Mouse (Mus musculus): ENCODE results near the gene Tmem126a. TPM values are rescaled to one million over a fixed set of nuclear protein-coding genes. Genes with fewer than 3 reads are reported as not detected.

The Tmem126a gene
- polyA plus RNA-seq, 1 experiment from 2014 or later, result 117 TPM

DNA sequence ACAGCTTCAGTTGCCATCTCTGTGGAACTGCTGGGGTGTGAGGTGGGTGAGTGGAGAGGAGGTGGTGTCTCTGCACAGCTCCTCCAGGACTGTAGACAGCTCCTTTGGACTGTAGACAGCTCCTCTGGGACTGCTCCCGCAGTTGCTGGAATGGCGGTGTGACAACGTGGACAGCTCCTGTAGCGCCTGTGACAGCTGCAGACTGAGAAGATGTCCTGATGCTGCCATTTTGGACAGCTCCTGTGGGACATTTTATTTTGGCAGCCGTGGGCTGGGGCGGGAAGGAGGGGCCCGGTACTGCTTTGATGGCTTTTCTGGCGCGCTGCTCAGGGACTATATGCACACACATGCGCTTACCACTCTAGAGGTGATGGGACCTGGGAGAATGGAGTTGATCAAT is 3.3 kb upstream of the Tmem126a start:
- 56% methylated on average over 10 of the region's 10 CpGs for WGBS
- no peak overlapping the region for H3K4me3 ChIP-seq (ENCODE audit: low read depth, low read length)
- no peaks in the 10 kb centered on the region for H3K9me3 ChIP-seq (replicated peaks; ENCODE audit: control insufficient read depth, low read length)
- H3K36me3 ChIP-seq (replicated peaks; ENCODE audit: control insufficient read depth, insufficient read depth, low read depth, low read length), result no peaks in the 10 kb centered on the region
- no peak overlapping the region for H3K27ac ChIP-seq (replicated peaks; ENCODE audit: low read depth, low read length)
- no peaks in the 10 kb centered on the region for H3K27me3 ChIP-seq (ENCODE audit: control insufficient read depth, insufficient read depth, low read length)
- H3K4me1 ChIP-seq (ENCODE audit: control insufficient read depth, insufficient read depth, low read length), result no peaks in the 10 kb centered on the region; the same call in 1 of the 2 replicates
- H3K9ac ChIP-seq (replicated peaks; ENCODE audit: low read length), result no peak overlapping the region
- DNase-seq (ENCODE audit: low spot score) (no peak), ATAC-seq (replicated peaks; ENCODE audit: insufficient number of reproducible peaks, low FRiP score, low TSS enrichment, low read depth) (no peak)
- H3K4me2 ChIP-seq (ENCODE audit: low read depth, low read length), result no peak overlapping the region

DNA sequence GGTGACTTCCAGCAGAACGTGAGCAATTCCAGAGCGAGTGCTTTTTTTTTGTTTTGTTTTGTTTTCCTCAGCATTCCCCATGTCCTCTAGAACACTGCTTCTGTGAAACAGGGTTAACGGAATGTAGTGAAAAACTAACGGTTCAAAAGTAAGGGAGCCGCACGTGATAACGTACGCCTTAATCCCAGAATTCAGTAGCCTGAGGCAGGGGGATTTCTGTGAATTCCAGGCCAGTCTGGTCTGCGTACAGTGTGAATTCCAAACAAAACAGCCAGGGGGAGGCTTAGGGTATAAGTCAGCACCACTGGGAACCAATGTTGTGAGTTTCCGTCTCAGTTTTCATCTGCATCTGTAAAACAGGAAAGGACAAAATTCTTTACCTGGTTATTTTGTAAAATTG is 488 bp upstream of the Tmem126a start:
- no peaks in the 10 kb centered on the region; the same call in 1 of the 2 replicates for H3K4me1 ChIP-seq (ENCODE audit: control insufficient read depth, insufficient read depth, low read length)
- no peaks in the 10 kb centered on the region for H3K27me3 ChIP-seq (ENCODE audit: control insufficient read depth, insufficient read depth, low read length)
- ATAC-seq (replicated peaks; ENCODE audit: insufficient number of reproducible peaks, low FRiP score, low TSS enrichment, low read depth) (peak; percentile 71), DNase-seq (ENCODE audit: low spot score) (peak; percentile 65)
- H3K9ac ChIP-seq (replicated peaks; ENCODE audit: low read length), result peak overlapping the region; percentile 76
- peaks cover 2% of the 10 kb centered on the region for H3K36me3 ChIP-seq (replicated peaks; ENCODE audit: control insufficient read depth, insufficient read depth, low read depth, low read length)
- H3K27ac ChIP-seq (replicated peaks; ENCODE audit: low read depth, low read length), result peak overlapping the region; percentile 79
- H3K4me2 ChIP-seq (ENCODE audit: low read depth, low read length), result peak overlapping the region; percentile 61
- peak overlapping the region; percentile 68 for H3K4me3 ChIP-seq (ENCODE audit: low read depth, low read length)
- WGBS, result 17% methylated on average over 10 of the region's 10 CpGs
- no peaks in the 10 kb centered on the region for H3K9me3 ChIP-seq (replicated peaks; ENCODE audit: control insufficient read depth, low read length)

DNA sequence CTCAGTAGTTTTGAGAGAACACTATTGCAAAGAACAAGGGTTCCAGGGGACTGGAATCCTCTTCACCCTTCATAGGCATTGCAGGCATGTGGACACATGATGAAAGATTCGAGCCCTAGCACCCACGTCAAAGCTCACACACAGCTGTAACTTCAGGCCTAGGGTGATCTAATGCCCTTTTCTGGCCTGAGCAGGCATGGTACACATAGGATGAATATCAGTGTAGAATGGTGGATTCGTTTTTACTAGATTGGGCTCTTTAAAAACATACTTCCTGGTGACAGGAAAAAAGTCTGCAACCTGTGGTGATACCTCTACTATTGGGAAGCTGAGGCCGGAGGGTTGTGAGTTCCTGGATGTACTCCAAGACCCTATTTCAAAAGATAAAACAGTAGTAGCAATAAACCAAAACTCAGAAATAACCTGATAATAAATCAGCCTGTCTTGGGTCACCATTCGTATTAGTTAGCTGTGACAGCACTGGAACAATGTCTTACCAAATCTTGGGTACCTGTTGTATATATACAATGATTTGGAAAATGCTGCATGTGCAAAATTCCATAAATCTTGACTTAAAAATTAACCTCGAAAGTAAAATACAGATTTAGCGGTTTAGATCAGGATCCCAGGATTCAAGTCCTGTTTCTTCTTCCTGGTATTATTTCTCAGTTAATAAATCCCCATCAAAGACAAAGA is 732 bp downstream of the Tmem126a start:
- no peaks in the 10 kb centered on the region for H3K9me3 ChIP-seq (replicated peaks; ENCODE audit: control insufficient read depth, low read length)
- peak overlapping the region; percentile 76; the same call in 1 of the 2 replicates for H3K9ac ChIP-seq (replicated peaks; ENCODE audit: low read length)
- H3K4me3 ChIP-seq (ENCODE audit: low read depth, low read length), result peak overlapping the region; percentile 68
- DNase-seq (ENCODE audit: low spot score) (no peak), ATAC-seq (replicated peaks; ENCODE audit: insufficient number of reproducible peaks, low FRiP score, low TSS enrichment, low read depth) (no peak)
- no peak overlapping the region for H3K27ac ChIP-seq (replicated peaks; ENCODE audit: low read depth, low read length)
- no peaks in the 10 kb centered on the region for H3K27me3 ChIP-seq (ENCODE audit: control insufficient read depth, insufficient read depth, low read length)
- peak overlapping the region; percentile 61 for H3K4me2 ChIP-seq (ENCODE audit: low read depth, low read length)
- no peaks in the 10 kb centered on the region; the same call in 1 of the 2 replicates for H3K4me1 ChIP-seq (ENCODE audit: control insufficient read depth, insufficient read depth, low read length)
- peaks cover 2% of the 10 kb centered on the region for H3K36me3 ChIP-seq (replicated peaks; ENCODE audit: control insufficient read depth, insufficient read depth, low read depth, low read length)
- 37% methylated on average over 7 of the region's 7 CpGs for WGBS

DNA sequence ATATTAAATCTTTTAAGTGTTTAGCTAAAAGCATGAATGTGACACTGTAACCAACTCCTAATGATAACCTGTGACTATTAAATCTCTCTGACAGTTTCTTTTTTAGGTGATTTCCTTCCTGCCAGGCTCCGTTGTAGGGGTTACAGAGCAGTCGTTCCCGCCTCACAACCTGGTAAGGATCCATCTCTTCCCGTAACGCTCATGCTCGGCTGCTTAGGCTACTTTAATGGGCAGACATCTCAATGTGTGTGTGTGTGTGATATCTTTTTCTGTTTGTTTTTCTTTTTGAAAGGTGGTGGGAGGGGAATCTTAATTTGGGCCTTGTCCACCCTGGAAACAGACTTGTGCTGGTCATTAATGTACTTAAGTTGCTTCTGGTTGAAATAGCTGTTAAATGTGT is 12.8 kb downstream of the Tmem126a start:
- no peaks in the 10 kb centered on the region for H3K27me3 ChIP-seq (ENCODE audit: control insufficient read depth, insufficient read depth, low read length)
- ATAC-seq (replicated peaks; ENCODE audit: insufficient number of reproducible peaks, low FRiP score, low TSS enrichment, low read depth) (no peak), DNase-seq (ENCODE audit: low spot score) (peak; percentile 7)
- no peak overlapping the region; the same call in 1 of the 2 replicates for H3K27ac ChIP-seq (replicated peaks; ENCODE audit: low read depth, low read length)
- peak overlapping the region; percentile 99 for H3K9ac ChIP-seq (replicated peaks; ENCODE audit: low read length)
- no peaks in the 10 kb centered on the region for H3K4me1 ChIP-seq (ENCODE audit: control insufficient read depth, insufficient read depth, low read length)
- under 1% methylated on average over 6 of the region's 6 CpGs for WGBS
- H3K4me3 ChIP-seq (ENCODE audit: low read depth, low read length), result peak overlapping the region; percentile 97
- no peaks in the 10 kb centered on the region for H3K36me3 ChIP-seq (replicated peaks; ENCODE audit: control insufficient read depth, insufficient read depth, low read depth, low read length)
- no peaks in the 10 kb centered on the region for H3K9me3 ChIP-seq (replicated peaks; ENCODE audit: control insufficient read depth, low read length)
- peak overlapping the region; percentile 61 for H3K4me2 ChIP-seq (ENCODE audit: low read depth, low read length)

DNA sequence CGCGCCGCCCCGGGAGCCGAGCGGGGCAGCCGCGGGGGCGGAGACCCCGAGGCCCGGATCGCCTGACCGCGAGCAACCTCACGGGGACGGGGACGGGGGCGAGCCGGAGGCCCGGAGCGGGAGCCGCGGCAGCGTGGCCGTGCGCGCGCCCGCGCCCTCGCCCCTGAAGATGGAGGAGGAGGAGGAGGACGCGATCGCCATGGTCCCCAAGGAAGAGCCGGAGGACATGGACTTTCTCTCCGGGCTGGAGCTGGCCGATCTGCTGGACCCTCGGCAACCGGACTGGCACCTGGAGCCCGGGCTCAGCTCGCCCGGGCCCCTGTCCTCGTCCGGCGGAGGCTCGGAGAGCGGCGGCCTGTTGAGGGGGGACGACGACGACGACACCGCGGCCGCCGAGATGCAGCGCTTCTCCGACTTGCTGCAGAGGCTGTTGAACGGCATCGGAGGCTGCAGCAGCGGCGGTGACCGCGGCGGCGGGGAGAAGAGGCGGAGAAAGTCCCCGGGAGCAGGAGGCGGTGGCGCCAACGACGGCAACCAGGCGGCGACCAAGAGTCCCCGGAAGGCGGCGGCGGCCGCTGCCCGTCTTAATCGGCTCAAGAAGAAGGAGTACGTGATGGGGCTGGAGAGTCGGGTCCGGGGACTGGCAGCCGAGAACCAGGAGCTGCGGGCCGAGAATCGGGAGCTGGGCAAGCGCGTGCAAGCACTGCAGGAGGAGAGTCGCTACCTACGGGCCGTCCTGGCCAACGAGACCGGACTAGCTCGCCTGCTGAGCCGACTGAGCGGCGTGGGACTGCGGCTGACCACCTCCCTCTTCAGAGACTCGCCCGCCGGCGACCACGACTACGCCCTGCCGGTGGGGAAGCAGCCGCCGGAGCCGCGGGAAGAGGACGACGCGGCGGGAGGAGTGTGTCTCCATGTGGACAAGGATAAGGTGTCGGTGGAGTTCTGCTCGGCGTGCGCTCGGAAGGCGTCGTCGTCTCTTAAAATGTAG is 13.6 kb downstream of the Tmem126a start:
- peak overlapping the region; percentile 61 for H3K4me2 ChIP-seq (ENCODE audit: low read depth, low read length)
- peak overlapping the region; percentile 97 for H3K27ac ChIP-seq (replicated peaks; ENCODE audit: low read depth, low read length)
- peak; percentile 74 for DNase-seq (ENCODE audit: low spot score)
- no peaks in the 10 kb centered on the region for H3K9me3 ChIP-seq (replicated peaks; ENCODE audit: control insufficient read depth, low read length)
- H3K4me1 ChIP-seq (ENCODE audit: control insufficient read depth, insufficient read depth, low read length), result no peaks in the 10 kb centered on the region
- peak; percentile 80 for ATAC-seq (replicated peaks; ENCODE audit: insufficient number of reproducible peaks, low FRiP score, low TSS enrichment, low read depth)
- H3K36me3 ChIP-seq (replicated peaks; ENCODE audit: control insufficient read depth, insufficient read depth, low read depth, low read length), result no peaks in the 10 kb centered on the region
- H3K9ac ChIP-seq (replicated peaks; ENCODE audit: low read length), result peak overlapping the region; percentile 99
- peak overlapping the region; percentile 97 for H3K4me3 ChIP-seq (ENCODE audit: low read depth, low read length)
- no peaks in the 10 kb centered on the region for H3K27me3 ChIP-seq (ENCODE audit: control insufficient read depth, insufficient read depth, low read length)
- under 1% methylated on average over 110 of the region's 123 CpGs for WGBS

DNA sequence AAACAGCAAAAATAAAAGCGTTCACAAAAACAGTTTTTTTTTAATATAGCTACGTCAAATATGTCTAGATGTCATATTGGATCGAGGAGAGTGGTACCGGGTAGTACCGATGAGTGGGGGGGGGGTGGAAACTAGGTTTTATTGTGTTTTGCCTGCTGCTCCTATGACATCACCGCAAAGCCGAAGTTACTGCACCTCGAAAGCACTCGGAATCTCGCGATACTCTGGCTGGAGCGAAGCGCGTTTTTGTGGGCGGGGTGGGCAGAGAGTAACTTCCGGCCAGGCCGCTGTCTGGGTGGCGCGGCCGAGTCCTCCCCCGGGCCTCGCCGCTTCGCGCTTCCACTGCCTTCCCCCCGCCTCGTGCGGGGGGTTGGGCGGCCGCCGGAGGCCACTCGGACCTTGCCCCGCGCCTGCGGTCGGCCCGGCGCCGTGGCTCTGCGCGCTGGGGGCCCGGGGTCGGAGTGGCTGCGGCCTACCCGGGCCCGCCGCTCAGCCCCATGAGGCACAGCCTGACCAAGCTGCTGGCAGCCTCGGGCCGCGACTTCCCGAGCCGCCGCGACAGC is 14.4 kb downstream of the Tmem126a start, which contains the start of gene Crebzf:
Gene Crebzf (plus strand): TSS at position 212 of the 563 bp plus-strand sequence.
- Histone ChIP-seq H3K36me3 (replicated peaks; ENCODE audit: control insufficient read depth, insufficient read depth, low read depth, low read length) (no peaks in the 10 kb centered on the region), H3K4me1 (ENCODE audit: control insufficient read depth, insufficient read depth, low read length) (no peaks in the 10 kb centered on the region), H3K9me3 (replicated peaks; ENCODE audit: control insufficient read depth, low read length) (no peaks in the 10 kb centered on the region), H3K9ac (replicated peaks; ENCODE audit: low read length) (peak within 1 kb of the TSS; percentile 99), H3K27ac (replicated peaks; ENCODE audit: low read depth, low read length) (peak within 1 kb of the TSS; percentile 97), H3K4me3 (ENCODE audit: low read depth, low read length) (peak within 1 kb of the TSS; percentile 97), H3K4me2 (ENCODE audit: low read depth, low read length) (peak within 1 kb of the TSS; percentile 61), H3K27me3 (ENCODE audit: control insufficient read depth, insufficient read depth, low read length) (no peaks in the 10 kb centered on the region)
- DNase-seq (ENCODE audit: low spot score) (peak; percentile 99), ATAC-seq (replicated peaks; ENCODE audit: insufficient number of reproducible peaks, low FRiP score, low TSS enrichment, low read depth) (peak; percentile 95)
- WGBS, result 1% methylated on average over 51 of the region's 54 CpGs

DNA sequence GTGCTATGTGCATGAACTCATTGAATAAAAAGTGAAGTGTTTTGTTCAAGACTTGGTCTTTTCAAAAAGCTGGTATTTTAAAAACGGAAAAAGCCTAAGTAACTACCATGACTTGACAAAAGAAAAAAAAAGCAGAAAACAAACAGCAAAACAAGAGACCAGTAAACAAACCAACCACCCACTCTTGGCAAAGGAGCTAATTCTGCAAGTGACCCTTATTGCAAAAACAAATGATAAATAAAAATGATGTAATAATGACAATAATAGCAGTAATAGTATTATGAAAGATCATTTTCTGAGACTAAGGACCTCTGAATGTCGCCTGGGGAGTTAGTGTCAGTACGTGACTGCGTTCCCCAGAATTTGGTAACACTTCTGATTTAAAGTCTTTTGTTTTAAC is 15.0 kb downstream of the Tmem126a start:
- Histone ChIP-seq H3K9me3 (replicated peaks; ENCODE audit: control insufficient read depth, low read length) (no peaks in the 10 kb centered on the region), H3K4me1 (ENCODE audit: control insufficient read depth, insufficient read depth, low read length) (no peaks in the 10 kb centered on the region), H3K4me2 (ENCODE audit: low read depth, low read length) (peak overlapping the region; percentile 46), H3K9ac (replicated peaks; ENCODE audit: low read length) (peak overlapping the region; percentile 99), H3K27me3 (ENCODE audit: control insufficient read depth, insufficient read depth, low read length) (no peaks in the 10 kb centered on the region), H3K27ac (replicated peaks; ENCODE audit: low read depth, low read length) (no peak overlapping the region), H3K36me3 (replicated peaks; ENCODE audit: control insufficient read depth, insufficient read depth, low read depth, low read length) (no peaks in the 10 kb centered on the region), H3K4me3 (ENCODE audit: low read depth, low read length) (peak overlapping the region; percentile 97)
- no peak for ATAC-seq (replicated peaks; ENCODE audit: insufficient number of reproducible peaks, low FRiP score, low TSS enrichment, low read depth)
- DNase-seq (ENCODE audit: low spot score), result peak; percentile 18
- WGBS, result 15% methylated on average over 4 of the region's 4 CpGs

All from embryonic facial prominence, embryonic 11.5 days (tissue).